Mouse (Mus musculus) embryonic fibroblast, embryonic 13.5 days (primary cell): ENCODE measurements around the gene Dnajc25.

Experiments
- CTCF ChIP-seq: IDR thresholded peaks from 2 replicates; pipeline ENCODE4 v1.5.1; 2011; ENCODE audit warnings: mild to moderate bottlenecking, control low read depth, low read length, moderate library complexity, borderline replicate concordance; ENCODE audit not compliant: insufficient read depth
- POLR2A ChIP-seq: IDR thresholded peaks from 2 replicates; pipeline ENCODE4 v1.6.1; 2011; ENCODE audit warnings: low read depth, mild to moderate bottlenecking, control low read depth, low read length, moderate library complexity

DNA sequence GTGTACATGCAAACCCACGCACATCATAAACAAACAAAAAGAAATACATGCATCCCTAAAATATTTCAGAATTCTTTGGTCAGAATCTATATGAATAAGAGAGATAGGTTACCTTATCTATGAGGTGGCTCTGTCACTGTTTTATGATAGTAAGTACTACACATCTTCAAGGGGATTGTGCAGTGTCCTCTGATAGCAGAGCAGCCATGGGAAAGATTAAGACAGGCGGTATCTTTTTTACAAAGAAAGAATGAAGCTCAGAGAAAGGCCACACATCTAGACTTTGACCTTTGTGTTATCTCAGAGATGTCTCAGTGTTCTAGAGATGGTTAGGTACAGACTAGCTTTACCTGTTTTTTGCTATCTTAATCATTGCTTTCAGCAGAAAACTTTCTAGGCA is 22.1 kb downstream of the Dnajc25 start:
- TF ChIP-seq CTCF = no peak
- no peak for TF ChIP-seq POLR2A
